Mouse (Mus musculus): ENCODE results near the gene H2-M5.
"Not testable (repeated sequence)": the region's sequence is repeated elsewhere in the genome, so short reads cannot be mapped to it uniquely, and the experiment has no call there.

The H2-M5 gene

DNA sequence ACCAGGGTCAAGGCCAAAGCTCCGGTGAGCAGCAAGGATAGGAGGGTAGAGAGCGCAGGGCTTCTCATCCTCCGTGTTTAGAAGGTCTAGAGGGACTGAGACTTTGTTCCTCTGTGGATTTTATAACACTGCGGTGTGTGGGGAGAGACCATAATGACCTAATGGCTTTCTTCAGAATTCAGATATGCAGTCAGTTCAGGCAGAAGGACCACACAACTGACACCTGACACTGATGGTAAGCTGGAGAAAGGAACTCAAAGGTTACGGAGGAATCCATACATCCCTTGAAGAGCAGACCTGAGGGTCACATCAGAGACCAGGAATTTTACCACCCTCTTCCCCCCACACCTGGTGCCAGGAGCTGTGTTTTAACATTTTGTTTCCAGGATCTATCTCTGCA is at the start of gene H2-M5:
H2-M5 (minus strand) TSS at position 101 of the 400 bp plus-strand sequence.
- DNase-seq, result no peak

DNA sequence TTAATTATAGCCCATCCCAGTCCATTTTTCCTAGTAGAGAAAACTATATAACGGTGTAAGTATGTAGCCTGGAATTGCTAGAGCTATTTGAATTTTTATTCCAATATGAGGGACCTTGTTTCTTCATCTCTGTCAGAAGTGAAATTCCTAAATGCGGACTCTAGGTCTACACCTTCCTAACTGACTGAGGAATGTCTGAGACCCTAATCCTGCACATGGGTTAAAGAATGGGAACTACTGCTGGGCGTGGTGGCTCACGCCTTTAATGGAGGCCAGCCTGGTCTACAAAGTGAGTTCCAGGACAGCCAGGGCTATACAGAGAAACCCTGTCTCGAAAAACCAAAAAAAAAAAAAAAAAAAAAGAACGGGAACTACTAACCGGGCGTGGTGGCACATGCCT is 39.8 kb upstream of the H2-M5 start:
- DNase-seq, result no peak

DNA sequence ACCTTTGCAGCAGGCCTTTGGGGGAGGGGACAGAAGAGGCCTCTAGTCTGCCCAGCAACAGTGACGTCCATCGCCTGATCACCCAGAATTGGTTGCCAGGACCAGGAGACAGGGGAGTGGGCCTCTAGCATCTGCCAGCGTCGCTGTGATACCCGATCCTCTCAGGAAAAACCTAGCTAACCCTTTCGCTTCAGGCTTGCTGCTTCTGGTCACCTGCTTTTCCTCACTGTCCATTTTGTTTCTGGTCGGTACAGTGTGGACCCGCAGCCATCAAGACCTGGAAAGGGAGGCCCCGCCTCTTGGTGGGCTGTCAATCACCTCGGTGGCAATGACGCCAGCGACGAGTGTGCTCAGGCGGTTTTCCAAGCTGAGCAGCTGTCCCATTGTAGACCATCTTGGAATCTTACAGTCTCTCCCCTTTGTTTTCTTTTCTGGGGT is 39.4 kb upstream of the H2-M5 start:
- DNase-seq, result peak; percentile 89

DNA sequence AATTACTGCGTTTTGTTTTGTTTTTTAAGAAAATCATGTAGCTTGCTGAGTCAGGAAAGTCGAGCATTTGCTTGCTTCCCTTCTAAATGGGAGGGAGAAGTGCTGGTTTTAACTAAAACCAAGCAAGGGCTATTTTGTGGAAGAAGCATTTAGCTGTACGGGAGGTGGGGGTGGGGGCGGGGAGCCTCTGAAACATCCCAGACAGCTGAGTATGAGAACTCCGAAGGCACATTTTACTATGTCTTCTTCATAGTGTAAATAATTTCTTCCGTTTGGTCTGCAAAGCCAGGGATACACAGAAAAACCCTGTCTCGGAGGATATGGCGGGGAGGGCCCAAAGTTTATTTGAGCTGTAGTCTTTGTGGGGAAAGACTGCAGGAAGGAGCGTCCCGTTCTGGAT is 38.9 kb upstream of the H2-M5 start:
- DNase-seq, result no peak

DNA sequence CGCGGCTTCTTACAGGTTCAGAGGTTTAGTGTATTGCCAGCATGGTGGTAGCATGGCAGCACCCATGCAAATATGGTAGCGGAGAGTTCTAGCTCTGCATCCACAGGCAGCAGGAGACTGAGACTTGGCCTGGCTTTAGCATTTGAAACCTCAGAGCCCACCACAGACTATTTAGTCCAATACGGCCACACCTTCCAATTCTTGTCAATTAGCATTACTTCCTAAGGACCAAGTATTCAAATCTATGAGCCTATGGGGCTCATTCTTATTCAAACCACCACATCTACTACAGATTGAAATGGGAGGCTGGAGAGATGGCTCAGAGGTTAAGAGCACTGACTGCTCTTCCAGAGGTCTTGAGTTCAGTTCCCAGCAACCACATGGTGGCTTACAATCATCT is 38.1 kb upstream of the H2-M5 start:
- DNase-seq, result no peak

DNA sequence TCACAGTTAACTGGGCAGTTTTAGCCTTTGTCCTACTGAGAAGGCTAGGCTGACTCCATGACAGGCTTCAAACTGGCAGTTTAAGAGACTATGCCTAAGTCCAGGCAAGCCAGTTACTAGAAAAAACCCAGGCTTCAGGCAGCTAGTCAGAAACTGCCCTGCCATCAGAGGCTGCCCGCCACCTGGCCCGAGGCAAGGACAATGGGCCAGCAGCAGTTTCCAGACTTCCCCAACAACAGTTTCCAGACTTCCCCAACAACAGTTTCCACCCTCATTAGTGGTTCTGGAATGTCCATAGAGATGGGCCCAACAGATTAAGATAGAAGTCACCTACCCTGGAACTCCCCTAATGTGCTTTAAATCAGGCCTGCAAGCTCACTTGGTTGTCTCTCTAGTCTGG is 37.1 kb upstream of the H2-M5 start:
- DNase-seq, result no peak

DNA sequence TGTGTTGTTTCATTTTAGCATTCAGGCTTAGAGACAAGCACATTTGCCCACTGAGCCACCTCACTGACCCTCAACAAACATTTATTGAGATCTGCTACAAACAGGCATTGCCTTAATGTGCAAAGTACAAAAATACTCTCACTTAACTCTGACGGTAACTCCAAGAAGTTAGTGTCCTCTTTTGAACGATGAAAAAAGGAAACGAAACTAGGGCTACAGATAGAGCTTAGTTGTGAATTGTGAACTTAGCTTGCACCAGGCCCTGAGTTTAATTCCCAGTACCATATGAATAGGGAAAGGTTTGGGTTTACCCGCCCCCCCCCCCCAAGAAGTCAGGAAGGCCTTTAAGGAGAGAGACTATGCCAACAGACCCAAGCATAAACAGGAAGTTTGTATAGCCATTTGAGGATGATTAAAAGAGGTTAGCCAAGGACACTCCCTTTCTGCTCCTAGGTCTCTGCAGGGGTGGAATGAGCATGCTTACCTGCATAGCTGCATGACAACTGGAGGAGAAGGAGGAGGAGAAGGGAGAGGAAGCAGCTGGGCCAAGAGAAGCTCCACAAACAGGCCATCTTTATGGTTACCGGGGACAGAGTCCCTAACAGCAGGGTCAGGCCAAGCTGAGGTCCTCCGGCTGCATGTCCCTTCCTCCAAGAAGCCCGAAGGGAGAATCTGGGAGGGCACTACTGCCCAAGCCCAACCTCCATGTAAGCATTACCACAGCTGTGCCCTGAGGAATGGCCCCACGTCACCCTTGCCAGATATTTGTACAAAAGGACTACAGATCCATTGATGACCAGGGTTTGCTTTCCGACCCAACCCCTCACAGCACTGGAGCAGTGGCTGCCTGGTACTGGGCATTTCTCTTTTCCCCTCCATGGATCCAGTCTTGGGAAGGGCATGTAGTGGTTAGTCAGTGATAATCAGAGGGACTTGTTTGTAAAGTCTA is 33.6 kb upstream of the H2-M5 start, which contains the start of gene Mog:
Mog (minus strand) TSS at position 771 of the 949 bp plus-strand sequence.
- no peak for DNase-seq

DNA sequence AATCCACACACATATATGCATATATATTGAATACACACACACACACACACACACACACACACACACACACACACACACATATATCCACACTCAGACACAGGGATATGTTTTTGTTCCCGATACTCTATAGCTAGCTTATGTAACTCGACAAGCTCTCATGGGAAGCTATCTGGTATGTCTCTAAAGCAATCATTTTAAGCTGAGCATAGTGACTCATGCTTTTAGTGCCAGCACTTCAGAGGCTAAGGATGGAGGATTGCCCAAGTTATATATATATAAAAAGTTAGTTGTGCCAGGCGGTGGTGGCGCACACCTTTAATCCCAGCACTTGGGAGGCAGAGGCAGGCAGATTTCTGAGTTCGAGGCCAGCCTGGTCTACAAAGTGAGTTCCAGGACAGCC is 29.9 kb upstream of the H2-M5 start:
- not testable (repeated sequence) for DNase-seq

DNA sequence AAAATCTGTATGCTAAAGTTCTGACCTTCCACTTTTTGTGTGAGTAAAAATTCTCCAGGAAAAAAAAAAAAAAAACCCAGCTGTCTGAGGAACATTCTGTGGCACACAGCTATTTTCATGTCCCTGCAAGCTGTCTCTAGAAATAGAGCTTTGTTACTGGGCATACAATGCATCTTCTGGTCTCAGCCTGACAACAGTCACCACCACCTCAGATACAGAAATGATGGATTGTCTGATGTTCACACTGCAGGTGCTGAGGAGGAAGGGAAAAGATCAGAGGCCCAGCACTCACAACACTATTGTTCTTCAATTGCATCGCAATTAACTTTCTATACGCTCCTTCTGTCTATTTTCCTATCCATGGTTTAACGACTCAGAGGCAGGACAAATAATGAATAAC is 29.0 kb upstream of the H2-M5 start:
- DNase-seq, result no peak

DNA sequence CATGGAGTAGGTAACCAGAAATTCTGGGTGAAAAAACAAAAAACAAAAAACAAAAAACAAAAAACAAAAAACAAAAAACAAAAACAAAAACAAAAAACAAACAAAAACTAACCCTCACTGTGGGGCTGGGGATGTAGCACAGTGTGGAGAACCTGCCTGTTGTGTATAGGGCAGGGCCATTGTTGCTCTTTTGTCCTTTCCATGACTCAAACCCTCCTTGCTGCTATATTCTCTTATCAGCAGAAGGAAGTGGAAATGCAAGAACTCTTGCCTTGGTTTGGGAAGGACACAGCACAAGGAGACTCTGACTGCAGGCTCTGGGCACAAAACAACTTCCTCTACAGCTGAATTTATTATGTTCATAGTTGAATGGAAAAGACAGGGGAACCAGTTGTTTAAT is 27.0 kb upstream of the H2-M5 start:
- no peak for DNase-seq

DNA sequence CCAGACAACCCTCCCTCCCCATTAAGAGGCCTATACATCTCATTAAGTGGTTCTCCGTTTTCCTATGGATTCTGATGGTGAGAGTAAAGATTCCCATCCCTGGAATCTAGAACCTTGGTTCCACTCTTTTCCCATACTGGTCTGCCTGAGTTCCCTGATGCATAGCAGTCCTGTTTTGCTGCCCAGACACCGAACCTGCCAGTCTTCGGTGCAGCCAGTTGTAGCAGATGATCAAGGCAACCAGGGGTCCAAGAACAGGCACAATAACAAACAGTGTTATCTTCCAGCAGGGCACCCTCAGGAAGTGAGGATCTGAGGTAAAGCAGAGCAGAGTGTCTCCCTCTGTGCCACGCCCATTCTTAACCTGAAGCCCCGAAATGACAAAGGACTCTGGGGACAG is 22.8 kb upstream of the H2-M5 start:
- DNase-seq, result no peak

DNA sequence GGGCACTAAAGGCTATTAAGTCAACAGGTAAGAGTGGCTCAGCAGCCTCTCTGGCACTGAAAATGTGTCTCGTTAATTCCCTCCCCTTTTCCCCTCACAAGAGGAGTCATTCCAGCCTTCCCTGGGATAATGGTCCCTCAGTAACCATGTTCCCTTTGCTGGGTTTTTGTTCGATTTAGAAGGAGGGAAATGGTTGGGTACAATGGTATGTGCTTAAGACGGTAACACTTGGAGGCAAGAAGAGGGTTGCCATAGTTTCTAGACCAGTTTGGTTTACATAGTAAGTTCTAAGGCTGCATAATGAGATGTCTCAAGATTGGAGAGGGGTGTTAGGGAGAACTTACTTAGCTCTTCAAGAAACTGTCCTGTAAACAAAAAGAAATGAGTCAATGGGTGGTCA is 22.4 kb upstream of the H2-M5 start:
- DNase-seq, result no peak

DNA sequence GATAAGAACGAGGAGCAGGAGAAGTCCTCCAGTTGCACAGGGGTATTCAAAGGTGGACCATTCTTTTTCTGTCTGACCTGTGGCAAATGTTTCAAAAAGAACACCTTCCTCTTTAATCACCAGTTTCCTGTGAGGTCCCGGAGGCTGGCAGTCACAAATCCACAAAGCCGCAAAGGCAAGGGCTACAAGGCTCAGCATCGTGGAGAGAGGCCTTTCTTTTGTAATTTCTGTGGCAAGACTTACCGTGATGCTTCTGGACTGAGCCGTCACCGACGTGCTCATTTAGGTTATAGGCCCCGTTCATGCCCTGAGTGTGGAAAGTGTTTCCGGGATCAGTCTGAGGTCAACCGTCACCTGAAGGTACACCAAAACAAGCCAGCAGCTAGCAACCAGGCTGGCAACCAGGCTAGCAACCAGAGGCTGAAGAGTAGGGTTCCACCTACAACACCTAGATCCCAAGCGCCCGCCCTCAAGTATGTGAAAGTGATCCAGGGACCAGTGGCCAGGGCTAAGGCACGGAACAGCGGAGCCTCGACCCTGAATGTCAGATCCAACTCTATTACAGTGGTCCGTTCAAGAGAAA is 20.2 kb upstream of the H2-M5 start:
- no peak for DNase-seq

DNA sequence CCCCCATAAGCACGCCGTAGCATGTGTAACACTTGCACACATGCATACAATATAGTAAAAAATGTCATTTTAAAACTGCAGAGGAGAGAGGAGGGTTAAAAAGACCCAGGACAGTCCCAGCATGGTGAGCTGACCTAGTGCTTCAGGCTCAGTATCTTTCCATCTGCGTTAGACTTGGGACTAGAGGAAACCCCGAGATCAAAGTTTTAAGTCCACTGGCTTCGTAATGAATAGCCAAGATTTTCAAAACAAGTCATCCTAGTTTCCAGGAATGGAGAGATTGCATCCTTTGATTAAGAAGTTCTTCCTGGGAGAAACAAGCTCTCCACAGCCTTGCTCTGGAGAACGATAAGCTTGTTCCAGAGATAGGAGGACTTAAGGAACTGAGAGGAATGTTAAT is 18.8 kb upstream of the H2-M5 start:
- DNase-seq, result no peak

DNA sequence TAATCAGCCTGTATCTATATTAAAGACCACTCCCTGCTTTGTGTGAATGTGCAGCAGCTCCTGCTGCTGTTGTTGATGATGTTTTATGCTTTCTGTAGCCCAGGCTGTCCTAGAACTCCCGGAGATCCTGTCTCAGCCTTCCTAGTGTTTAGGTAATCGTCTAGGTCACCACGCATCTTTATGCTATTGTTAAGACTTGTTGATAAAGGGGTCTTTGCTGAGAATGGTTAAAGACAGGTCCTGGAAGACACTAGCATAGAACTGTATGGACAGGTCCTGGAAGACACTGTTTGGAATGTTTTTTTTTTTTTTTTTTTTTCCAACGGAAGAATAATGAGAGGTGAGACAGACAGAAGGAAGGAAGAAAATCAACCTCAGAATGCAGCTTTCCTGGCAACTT is 14.0 kb upstream of the H2-M5 start:
- DNase-seq, result no peak

DNA sequence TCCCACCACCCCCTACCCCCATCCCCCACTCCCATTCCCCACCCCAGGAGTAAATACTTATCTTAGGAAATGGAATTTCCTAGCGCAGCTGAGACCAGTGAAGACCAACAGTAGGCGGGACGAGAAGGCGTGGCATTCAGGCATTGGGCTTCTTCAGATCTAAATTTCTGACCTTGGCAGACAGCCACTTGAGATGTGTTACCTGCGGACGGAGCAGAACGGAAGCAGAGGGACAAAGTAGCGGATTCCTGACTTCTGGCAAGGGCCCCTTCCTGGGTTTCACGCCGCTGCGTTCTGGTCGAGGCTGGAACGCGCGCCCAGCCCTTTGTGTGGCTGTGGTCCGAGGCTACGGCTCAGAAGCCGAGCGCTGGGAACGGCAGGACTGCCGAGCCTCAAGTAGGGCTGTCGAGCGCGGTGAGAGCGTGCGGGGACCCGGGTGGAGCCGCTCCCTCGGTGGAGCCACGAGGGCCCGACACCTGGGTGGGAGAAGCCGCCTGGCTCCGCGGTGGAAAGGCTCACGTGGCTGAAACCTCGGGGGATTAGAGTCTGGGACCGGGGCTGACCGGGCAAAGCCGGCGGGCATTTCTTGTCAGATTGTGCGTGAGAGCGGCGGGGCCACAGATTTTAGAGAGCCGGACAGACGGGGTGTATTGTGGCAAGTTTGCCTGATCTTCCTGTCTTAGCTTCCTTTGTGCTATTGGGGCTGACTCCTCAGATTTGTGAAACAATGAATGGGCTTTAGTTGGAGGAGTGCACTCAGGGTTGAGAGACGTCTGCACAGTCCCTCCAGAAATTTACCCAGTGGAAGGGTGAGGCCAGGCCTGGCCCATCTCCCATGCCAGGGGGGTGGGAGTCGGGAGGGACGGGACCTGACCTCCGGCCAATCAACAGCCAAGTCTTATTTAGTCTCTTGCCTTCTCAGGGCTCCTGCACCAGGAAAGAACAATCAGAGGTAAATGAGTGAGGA is 13.3 kb upstream of the H2-M5 start:
- DNase-seq, result peak; percentile 58

DNA sequence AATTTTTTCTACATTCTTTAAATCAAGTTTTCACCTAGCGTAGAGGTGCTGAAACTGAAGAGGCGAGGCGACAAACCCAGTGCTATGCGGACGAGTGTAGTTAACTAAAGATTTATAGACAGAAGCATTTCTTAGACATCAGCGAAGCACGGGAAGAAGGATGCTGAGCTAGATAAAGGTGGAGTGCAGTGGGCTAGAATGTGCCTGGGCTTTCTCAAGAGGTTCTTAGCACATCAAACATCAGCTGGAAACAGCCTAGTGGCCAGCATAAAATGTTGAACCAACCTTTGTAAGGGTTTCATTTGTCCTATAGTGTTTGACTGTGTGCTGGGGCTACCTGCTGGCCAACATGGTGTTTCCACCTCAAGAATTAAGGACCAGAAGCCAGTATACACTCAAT is 11.5 kb upstream of the H2-M5 start, which contains the start of gene Zfp57:
Zfp57 (plus strand) TSS at position 301 of the 400 bp plus-strand sequence.
- no peak for DNase-seq

DNA sequence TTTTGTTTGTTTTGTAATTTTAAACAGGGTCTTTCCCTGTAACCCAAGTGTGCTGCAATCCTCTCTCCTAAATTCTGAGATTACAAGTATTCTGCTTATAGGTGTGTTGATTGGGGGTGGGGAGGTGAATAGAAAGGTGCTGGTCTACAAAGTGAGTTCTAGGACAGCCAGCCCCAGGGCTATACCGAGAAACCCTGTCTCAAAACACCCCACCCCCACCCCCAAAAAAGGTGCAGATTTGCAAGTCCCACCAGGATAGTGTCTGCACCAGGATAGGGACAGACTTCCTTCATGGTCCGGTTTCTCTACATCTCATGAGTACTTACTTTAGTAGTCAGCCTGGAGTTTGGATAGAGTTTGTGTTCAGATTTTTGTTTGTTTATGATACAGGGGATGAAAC is 9.1 kb upstream of the H2-M5 start:
- no peak for DNase-seq

DNA sequence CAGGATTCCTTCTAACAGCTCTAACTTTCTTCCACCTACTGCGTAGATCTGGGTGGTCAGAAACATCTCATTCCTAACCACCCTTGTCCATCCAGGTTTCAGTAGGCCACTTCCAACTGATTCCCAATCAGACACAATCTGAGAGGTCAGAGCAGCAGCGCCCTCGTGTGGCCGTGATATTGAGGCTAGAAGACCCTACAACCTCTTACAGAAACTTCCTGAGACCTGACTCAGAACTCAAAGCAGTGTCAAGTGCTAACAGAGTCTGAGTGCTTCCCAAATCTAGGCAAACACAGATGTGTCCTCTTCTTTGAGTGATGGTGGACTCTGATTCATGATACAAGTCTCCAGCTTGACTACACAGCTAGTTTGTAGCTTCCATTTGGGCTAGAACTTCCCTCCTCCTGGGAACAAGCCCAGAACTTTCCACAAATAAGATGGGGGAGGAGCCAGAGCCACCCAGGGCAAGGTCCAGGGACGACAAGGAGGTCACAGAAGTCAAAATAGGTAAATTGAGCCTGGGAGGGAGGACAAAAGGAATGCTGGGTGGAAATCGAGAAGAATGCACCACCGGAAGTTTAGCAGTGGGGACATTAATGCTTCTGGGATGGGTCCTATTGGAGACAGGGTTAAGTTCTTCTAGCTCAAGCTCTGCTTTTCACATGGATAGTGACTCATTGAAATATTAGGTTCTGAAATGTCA is 7.8 kb upstream of the H2-M5 start:
- peak; percentile 86 for DNase-seq

DNA sequence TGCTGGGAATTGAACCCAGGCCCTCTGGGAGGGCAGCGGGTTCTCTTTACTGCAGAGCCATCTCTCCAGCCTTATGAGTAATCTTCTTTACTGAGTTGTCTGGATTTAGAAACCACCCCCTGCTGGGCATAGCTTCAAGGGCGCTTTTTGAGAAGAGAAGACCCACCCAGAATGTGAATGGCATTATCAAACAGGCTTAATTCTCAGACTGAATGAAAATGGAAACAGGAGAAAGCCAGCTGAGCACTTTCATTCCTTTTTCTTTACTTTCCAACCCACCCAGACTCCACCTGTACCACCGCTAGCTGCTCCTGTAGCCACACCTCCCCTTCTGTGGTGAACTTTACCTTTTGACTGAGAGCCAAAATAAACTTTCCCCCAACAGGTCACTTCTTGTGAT is 6.1 kb upstream of the H2-M5 start:
- DNase-seq, result no peak

DNA sequence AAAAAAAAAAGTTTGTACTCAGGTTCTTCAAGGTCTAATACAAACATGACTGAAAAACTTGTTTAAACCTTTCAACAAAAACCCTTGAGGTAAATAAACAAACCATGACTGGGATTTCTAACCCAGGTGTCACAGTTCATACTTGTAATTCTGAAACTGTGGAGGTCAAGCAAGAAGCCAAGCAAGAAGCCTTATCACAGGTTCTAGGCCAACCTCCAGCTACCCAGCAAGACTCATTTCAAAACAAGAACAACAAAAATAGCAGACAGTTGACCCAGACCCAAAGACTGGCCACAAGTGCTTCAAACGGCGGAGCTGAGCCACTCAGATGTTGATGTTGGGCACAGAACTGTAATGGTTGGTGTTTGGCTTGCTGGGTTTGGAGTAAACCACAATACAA is 5.2 kb upstream of the H2-M5 start:
- no peak for DNase-seq

DNA sequence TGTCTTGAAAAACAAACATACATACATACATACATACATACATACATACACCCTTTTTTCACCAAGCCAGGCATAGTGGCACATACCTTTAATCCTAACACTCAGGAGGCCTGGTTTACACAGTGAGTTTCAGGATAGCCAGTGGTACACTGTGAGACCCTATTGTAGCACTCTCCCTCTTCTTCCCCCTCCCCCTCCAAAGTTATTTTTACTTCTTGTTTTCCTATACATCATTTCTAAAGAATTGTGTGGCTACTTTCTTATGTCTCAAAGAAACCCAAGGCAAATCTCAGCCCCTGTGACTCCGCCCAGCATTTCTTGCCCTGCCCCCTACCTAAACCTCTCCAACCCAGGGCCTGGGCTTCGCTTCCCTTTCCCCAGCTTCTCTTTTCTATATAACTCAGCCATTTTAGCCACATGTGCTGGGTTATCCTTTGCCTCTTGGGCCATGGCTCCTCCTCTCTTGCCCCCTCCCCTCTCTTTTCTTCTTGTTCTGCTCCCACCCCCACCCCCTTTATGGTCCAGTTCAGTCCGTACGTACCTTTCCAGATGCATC is 4.5 kb upstream of the H2-M5 start:
- DNase-seq, result no peak

All from right cerebral cortex, postnatal 4 days (tissue).